8 mouse cellular contexts compared by ENCODE assay signal in the genomic region with DNA sequence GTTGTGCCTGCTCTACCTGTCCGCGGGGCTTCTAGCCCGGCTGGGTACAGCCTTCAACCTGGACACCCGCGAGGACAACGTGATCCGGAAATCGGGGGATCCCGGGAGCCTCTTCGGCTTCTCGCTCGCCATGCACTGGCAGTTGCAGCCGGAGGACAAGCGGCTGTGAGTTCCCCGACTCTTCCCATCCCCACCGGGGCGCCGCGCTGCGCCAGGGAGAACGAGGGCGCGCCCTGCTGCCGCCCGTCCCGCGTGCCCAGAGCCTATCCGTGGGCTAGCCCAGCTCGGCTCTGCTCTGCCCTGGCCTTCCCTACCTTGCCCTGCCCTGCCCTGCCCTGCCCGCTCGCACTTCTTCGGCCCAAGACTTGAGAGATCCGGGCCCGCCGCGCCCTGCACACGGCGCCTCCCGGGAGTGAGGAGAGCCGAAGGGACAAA. TPM values are rescaled to one million over a fixed set of nuclear protein-coding genes. Genes with fewer than 3 reads are reported as not detected.
DNase-seq lines count a peak whose midpoint lies in the region; ATAC-seq and TF ChIP-seq lines count a peak whose summit lies in the region.

No protein-coding gene starts in this region.

- H3K4me2 ChIP-seq in forebrain, embryonic 13.5 days: peak overlapping the region; percentile 96
- H3K4me2 ChIP-seq in hindbrain, postnatal 0 days (ENCODE audit: low read depth, low read length): peak overlapping the region; percentile 94
- H3K4me2 ChIP-seq in liver, embryonic 13.5 days: peak overlapping the region; percentile 96
- H3K4me2 ChIP-seq in neural tube, embryonic 12.5 days (replicated peaks): peak overlapping the region; percentile 98

- H3K27ac ChIP-seq in forebrain, embryonic 13.5 days: peak overlapping the region; percentile 74
- peak overlapping the region; percentile 72 for H3K27ac ChIP-seq in hindbrain, postnatal 0 days
- no peak overlapping the region; the same call in 1 of the 2 replicates for H3K27ac ChIP-seq in liver, embryonic 13.5 days
- H3K27ac ChIP-seq in neural tube, embryonic 12.5 days: no peak overlapping the region; the same call in 1 of the 2 replicates

- H3K27me3 ChIP-seq in forebrain, embryonic 13.5 days: peaks cover 3% of the 10 kb centered on the region; the same call in 1 of the 2 replicates
- no peaks in the 10 kb centered on the region for H3K27me3 ChIP-seq in hindbrain, postnatal 0 days (ENCODE audit: insufficient read depth, low read length)
- H3K27me3 ChIP-seq in liver, embryonic 13.5 days: peaks cover 43% of the 10 kb centered on the region
- H3K27me3 ChIP-seq in neural tube, embryonic 12.5 days (replicated peaks): 0 out of 2 replicates have a peak, but pooled peaks cover 3% of the 10 kb centered on the region

- WGBS in lung, adult 2 months: under 1% methylated on average over 40 of the region's 40 CpGs
- under 1% methylated on average over 32 of the region's 40 CpGs for WGBS in forebrain, embryonic 13.5 days
- WGBS in hindbrain, postnatal 0 days: under 1% methylated on average over 39 of the region's 40 CpGs
- 0% methylated on average over 39 of the region's 40 CpGs for WGBS in liver, embryonic 13.5 days (ENCODE audit: insufficient replicate concordance)
- under 1% methylated on average over 39 of the region's 40 CpGs for WGBS in neural tube, embryonic 12.5 days

- no peak for TF ChIP-seq POLR2A in lung, adult 2 months (IDR thresholded peaks at IDR 0.05; ENCODE audit: borderline replicate concordance, extremely low read depth, low read depth, low read length)

- H3K9ac ChIP-seq in forebrain, embryonic 13.5 days: peak overlapping the region; percentile 86
- peak overlapping the region; percentile 69 for H3K9ac ChIP-seq in hindbrain, postnatal 0 days (replicated peaks; ENCODE audit: low read length)
- peak overlapping the region; percentile 73 for H3K9ac ChIP-seq in liver, embryonic 13.5 days
- H3K9ac ChIP-seq in neural tube, embryonic 12.5 days: peak overlapping the region; percentile 67

- TF ChIP-seq CTCF in lung, adult 2 months (IDR thresholded peaks at IDR 0.05; ENCODE audit: insufficient read depth, low read length): no peak
- TF ChIP-seq CTCF in hindbrain, postnatal 0 days (IDR thresholded peaks at IDR 0.05; ENCODE audit: low read depth): no peak

- peak; percentile 82 for ATAC-seq in forebrain, embryonic 13.5 days
- peak; percentile 75 for ATAC-seq in hindbrain, postnatal 0 days
- ATAC-seq in liver, embryonic 13.5 days (ENCODE audit: low read depth): peak; percentile 69
- peak; percentile 81 for ATAC-seq in neural tube, embryonic 12.5 days (ENCODE audit: low FRiP score, low read depth)
- ATAC-seq in monocyte, adult 5-6 weeks (replicated peaks; ENCODE audit: insufficient number of reproducible peaks, low FRiP score, low TSS enrichment, poor library complexity, severe bottlenecking): no peak

- DNase-seq in lung, adult 2 months: peak; percentile 74
- DNase-seq in lung, postnatal 25 days (ENCODE audit: low spot score): no peak
- DNase-seq in adrenal gland, postnatal 25 days: peak; percentile 72
- no peak for DNase-seq in hindbrain, postnatal 0 days (ENCODE audit: low spot score)
- DNase-seq in liver, embryonic 13.5 days: peak; percentile 38

- peak overlapping the region; percentile 81 for H3K4me3 ChIP-seq in lung, adult 2 months (replicated peaks; ENCODE audit: extremely low read depth, low read depth, low read length)
- H3K4me3 ChIP-seq in forebrain, embryonic 13.5 days: peak overlapping the region; percentile 86
- peak overlapping the region; percentile 77 for H3K4me3 ChIP-seq in hindbrain, postnatal 0 days (ENCODE audit: low read length)
- H3K4me3 ChIP-seq in liver, embryonic 13.5 days (replicated peaks): peak overlapping the region; percentile 75
- peak overlapping the region; percentile 67 for H3K4me3 ChIP-seq in neural tube, embryonic 12.5 days

- peaks cover 5% of the 10 kb centered on the region; the same call in 1 of the 2 replicates for H3K4me1 ChIP-seq in lung, adult 2 months (ENCODE audit: control insufficient read depth, insufficient read depth, low read length)
- peaks cover 23% of the 10 kb centered on the region for H3K4me1 ChIP-seq in forebrain, embryonic 13.5 days
- H3K4me1 ChIP-seq in hindbrain, postnatal 0 days (ENCODE audit: insufficient read depth, low read length): no peaks in the 10 kb centered on the region
- H3K4me1 ChIP-seq in liver, embryonic 13.5 days (replicated peaks): peaks cover 19% of the 10 kb centered on the region
- peaks cover 12% of the 10 kb centered on the region for H3K4me1 ChIP-seq in neural tube, embryonic 12.5 days

- peaks cover 4% of the 10 kb centered on the region for H3K36me3 ChIP-seq in forebrain, embryonic 13.5 days (ENCODE audit: poor library complexity, severe bottlenecking)
- no peaks in the 10 kb centered on the region for H3K36me3 ChIP-seq in hindbrain, postnatal 0 days (ENCODE audit: insufficient read depth, low read length)
- no peaks in the 10 kb centered on the region for H3K36me3 ChIP-seq in liver, embryonic 13.5 days
- 0 out of 2 replicates have a peak, but pooled peaks cover under 1% of the 10 kb centered on the region for H3K36me3 ChIP-seq in neural tube, embryonic 12.5 days

- no peaks in the 10 kb centered on the region for H3K9me3 ChIP-seq in forebrain, embryonic 13.5 days (replicated peaks)
- no peaks in the 10 kb centered on the region for H3K9me3 ChIP-seq in hindbrain, postnatal 0 days (ENCODE audit: low read length)
- no peaks in the 10 kb centered on the region for H3K9me3 ChIP-seq in liver, embryonic 13.5 days (replicated peaks)
- H3K9me3 ChIP-seq in neural tube, embryonic 12.5 days: no peaks in the 10 kb centered on the region

RNA-seq across cellular contexts. Expression of a gene that starts 41.8 kb away (rescaled TPM):
- 45.2 and 47.3 TPM in 2 replicates for polyA plus RNA-seq in lung, adult 2 months (2012; rRNA removed)
- total RNA-seq in adrenal gland, postnatal 25 days (2021): 166 and 179 TPM in 2 replicates
- 31.1 and 32.0 TPM in 2 replicates for polyA plus RNA-seq in forebrain, embryonic 13.5 days (2015; fragmentation: Nextera tagmentation; extraction: Ambion mirVana)
- 46.7 and 50.0 TPM in 2 replicates for total RNA-seq in hindbrain, postnatal 0 days (2014; rRNA removed)
- 20.0 and 20.7 TPM in 2 replicates for polyA plus RNA-seq in hindbrain, postnatal 0 days (2015; fragmentation: Nextera tagmentation; extraction: Ambion mirVana)
- polyA plus RNA-seq in liver, embryonic 13.5 days (2015; fragmentation: Nextera tagmentation; extraction: Ambion mirVana): 6.7 and 9.0 TPM in 2 replicates
- 31.3 and 35.7 TPM in 2 replicates for polyA plus RNA-seq in neural tube, embryonic 12.5 days (2016; fragmentation: Nextera tagmentation; extraction: Ambion mirVana)
- 20.6 to 89.1 TPM (median 24.1 TPM) in 3 replicates for total RNA-seq in monocyte, adult 5-6 weeks (2017)

Comparison
In these comparisons a context has a peak if more than half of its experiments do, and no peak if none do; other contexts are left out.
1. DNase-seq: peak in lung, adult 2 months (single experiment), adrenal gland, postnatal 25 days (single experiment) and liver, embryonic 13.5 days (single experiment); none in lung, postnatal 25 days (single experiment) and hindbrain, postnatal 0 days (single experiment).
2. H3K27ac ChIP-seq: peak in forebrain, embryonic 13.5 days (single experiment) and hindbrain, postnatal 0 days (single experiment); none in liver, embryonic 13.5 days (single experiment) and neural tube, embryonic 12.5 days (single experiment).
3. Peak in every context shown above with its lines, with median percentiles within 50 percentile points of each other: H3K4me3 ChIP-seq, H3K4me2 ChIP-seq and H3K9ac ChIP-seq.